Mouse (Mus musculus) intestine, embryonic 15.5 days (tissue): ENCODE results near the gene Arhgap45. TPM values are rescaled to one million over a fixed set of nuclear protein-coding genes. Genes with fewer than 3 reads are reported as not detected.
"Not testable (repeated sequence)": the region's sequence is repeated elsewhere in the genome, so short reads cannot be mapped to it uniquely, and the experiment has no call there.

Experiments
- ATAC-seq: fragments of 200-750 bp; cut with Nextera tagmentation; 2 replicates; pipeline ENCODE4 v1.8.0; 2017; ENCODE audit warnings: moderate TSS enrichment, moderate library complexity
- H3K27ac ChIP-seq: fragments of 300-500 bp; sonication (generic); 2 replicates; pipeline ENCODE4 v1.5.1; 2015; ENCODE audit warnings: mild to moderate bottlenecking, inconsistent platforms
- H3K27me3 ChIP-seq: fragments of 300-500 bp; sonication (generic); replicated peaks from 2 replicates; pipeline ENCODE4 v1.6.1; 2015; ENCODE audit warnings: inconsistent platforms
- H3K36me3 ChIP-seq: fragments of 300-500 bp; sonication (generic); 2 replicates; pipeline ENCODE4 v1.6.1; 2015; ENCODE audit warnings: inconsistent platforms
- H3K4me1 ChIP-seq: fragments of 300-500 bp; sonication (generic); replicated peaks from 2 replicates; pipeline ENCODE4 v1.6.1; 2015; ENCODE audit warnings: inconsistent platforms
- H3K4me2 ChIP-seq: fragments of 300-500 bp; sonication (generic); replicated peaks from 2 replicates; pipeline ENCODE4 v1.6.1; 2015; ENCODE audit warnings: mild to moderate bottlenecking, inconsistent platforms
- H3K4me3 ChIP-seq: fragments of 300-500 bp; sonication (generic); replicated peaks from 2 replicates; pipeline ENCODE4 v1.5.1; 2015; ENCODE audit warnings: inconsistent platforms
- H3K9ac ChIP-seq: fragments of 300-500 bp; sonication (generic); 2 replicates; pipeline ENCODE4 v1.6.1; 2015; ENCODE audit warnings: inconsistent platforms
- H3K9me3 ChIP-seq: fragments of 300-500 bp; sonication (generic); 2 replicates; pipeline ENCODE4 v1.6.1; 2016; ENCODE audit warnings: inconsistent platforms
- WGBS: fragments of 180-500 bp; shearing (Covaris S2); methylation state at CpG from one replicate; pipeline ENCODE4 v1.1.7; 2015; 5-methylcytosine and 5-hydroxymethylcytosine counted together
- polyA plus RNA-seq: library from polyadenylated mRNA; unstranded; fragments of >200 nt; fragmentation: Nextera tagmentation; extraction: Ambion mirVana; gene quantifications from 2 replicates; pipeline ENCODE4 v1.2.1, GENCODE M21; 2015

Gene Arhgap45
- polyA plus RNA-seq, 1 experiment from 2014 or later, result 6.5 TPM

DNA sequence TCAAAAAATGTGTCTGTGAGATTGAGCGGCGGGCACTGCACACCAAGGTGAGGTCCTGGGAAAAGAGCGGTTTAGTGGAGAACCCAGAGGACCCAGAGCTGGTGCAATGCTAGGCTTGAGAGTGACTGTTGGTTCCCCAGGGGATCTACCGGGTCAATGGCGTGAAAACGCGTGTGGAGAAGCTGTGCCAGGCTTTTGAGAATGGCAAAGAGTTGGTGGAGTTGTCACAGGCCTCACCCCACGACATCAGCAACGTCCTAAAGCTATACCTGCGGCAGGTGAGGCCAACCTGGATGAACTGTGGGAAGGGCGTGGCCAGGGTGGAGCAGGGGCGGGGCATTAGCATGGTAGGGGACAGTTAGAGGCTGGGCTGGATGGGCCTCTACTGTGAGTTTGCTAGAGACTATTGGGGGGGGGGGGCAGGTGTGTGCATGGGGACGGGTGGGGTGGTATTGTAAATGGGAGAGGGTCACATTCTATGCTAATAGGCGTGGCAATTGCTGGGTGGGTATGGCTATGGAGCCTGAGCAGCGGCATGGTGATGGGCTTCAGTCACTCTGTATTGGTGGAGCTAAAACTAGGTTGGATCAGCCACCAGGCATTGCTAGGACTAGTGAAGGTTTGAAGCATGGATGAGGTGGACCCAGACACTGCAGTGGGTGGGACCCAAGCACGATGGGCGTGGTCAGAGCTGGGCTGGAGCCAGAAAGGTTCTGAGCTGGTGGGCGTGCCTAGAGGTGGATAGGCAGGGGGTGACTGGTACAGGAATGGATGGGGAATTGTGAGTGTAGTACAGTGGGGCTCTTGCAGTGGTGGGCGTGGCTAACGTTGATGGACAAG lies 11.4 kb downstream of the Arhgap45 start:
- peaks cover 29% of the 10 kb centered on the region for H3K4me1 ChIP-seq
- H3K4me2 ChIP-seq, result no peak overlapping the region
- H3K4me3 ChIP-seq, result no peak overlapping the region
- H3K27me3 ChIP-seq, result no peaks in the 10 kb centered on the region
- no peak overlapping the region for H3K27ac ChIP-seq
- H3K9me3 ChIP-seq, result no peaks in the 10 kb centered on the region
- 68% methylated on average over 20 of the region's 20 CpGs for WGBS
- no peaks in the 10 kb centered on the region for H3K36me3 ChIP-seq
- ATAC-seq, result peak; percentile 50
- no peak overlapping the region for H3K9ac ChIP-seq

DNA sequence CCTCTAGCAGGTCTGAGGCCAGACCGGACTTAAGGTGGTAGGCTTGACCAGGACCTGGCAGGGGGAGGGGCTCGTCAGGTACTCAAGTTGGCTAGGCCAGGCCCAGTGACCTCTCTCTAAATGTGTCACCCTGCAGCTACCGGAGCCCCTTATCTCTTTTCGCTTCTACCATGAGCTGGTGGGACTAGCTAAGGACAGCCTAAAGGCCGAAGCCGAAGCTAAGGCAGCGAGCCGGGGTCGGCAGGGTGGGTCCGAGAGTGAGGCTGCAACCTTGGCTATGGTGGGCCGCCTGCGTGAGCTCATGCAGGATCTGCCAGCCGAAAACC lies 12.0 kb downstream of the Arhgap45 start:
- H3K9ac ChIP-seq, result no peak overlapping the region
- no peaks in the 10 kb centered on the region for H3K9me3 ChIP-seq
- WGBS, result 93% methylated on average over 13 of the region's 13 CpGs
- no peaks in the 10 kb centered on the region for H3K36me3 ChIP-seq
- H3K27ac ChIP-seq, result no peak overlapping the region
- H3K27me3 ChIP-seq, result no peaks in the 10 kb centered on the region
- no peak overlapping the region for H3K4me2 ChIP-seq
- ATAC-seq, result no peak
- H3K4me1 ChIP-seq, result peaks cover 34% of the 10 kb centered on the region
- H3K4me3 ChIP-seq, result no peak overlapping the region

GRCm38 (mm10) chr10:80030191-80030590 lies 13.7 kb downstream of the Arhgap45 start:
- Histone ChIP-seq H3K4me3 (no peak overlapping the region), H3K36me3 (0 out of 2 replicates have a peak, but pooled peaks cover under 1% of the 10 kb centered on the region), H3K9ac (no peak overlapping the region), H3K27ac (no peak overlapping the region), H3K9me3 (no peaks in the 10 kb centered on the region), H3K27me3 (no peaks in the 10 kb centered on the region), H3K4me1 (peaks cover 38% of the 10 kb centered on the region), H3K4me2 (no peak overlapping the region)
- 90% methylated on average over 9 of the region's 9 CpGs for WGBS
- ATAC-seq, result no peak

DNA sequence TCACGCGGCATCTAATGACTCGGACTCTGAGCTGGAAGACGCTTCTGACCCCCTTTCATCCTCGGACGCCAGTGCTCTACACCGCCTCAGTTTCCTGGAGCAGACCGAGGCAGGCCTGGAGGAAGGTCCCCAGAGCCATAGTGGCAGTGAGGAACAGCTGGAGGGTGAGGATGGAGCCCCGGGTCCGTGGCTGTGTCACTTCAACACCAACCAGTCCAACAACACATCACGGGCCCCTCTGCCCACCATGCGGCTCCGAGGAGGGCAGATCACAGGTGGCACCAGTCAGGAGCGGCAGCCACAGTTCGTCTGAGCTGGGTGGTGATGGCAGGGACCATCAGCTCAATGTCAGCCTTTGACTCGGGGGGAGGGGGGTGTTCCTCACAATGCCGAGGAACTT lies 14.3 kb downstream of the Arhgap45 start:
- no peak overlapping the region for H3K4me2 ChIP-seq
- H3K27me3 ChIP-seq, result no peaks in the 10 kb centered on the region
- 83% methylated on average over 17 of the region's 17 CpGs for WGBS
- no peak overlapping the region for H3K4me3 ChIP-seq
- no peak overlapping the region for H3K9ac ChIP-seq
- no peak overlapping the region for H3K27ac ChIP-seq
- H3K4me1 ChIP-seq, result peaks cover 35% of the 10 kb centered on the region
- no peak for ATAC-seq
- 0 out of 2 replicates have a peak, but pooled peaks cover 6% of the 10 kb centered on the region for H3K36me3 ChIP-seq
- no peaks in the 10 kb centered on the region for H3K9me3 ChIP-seq

DNA sequence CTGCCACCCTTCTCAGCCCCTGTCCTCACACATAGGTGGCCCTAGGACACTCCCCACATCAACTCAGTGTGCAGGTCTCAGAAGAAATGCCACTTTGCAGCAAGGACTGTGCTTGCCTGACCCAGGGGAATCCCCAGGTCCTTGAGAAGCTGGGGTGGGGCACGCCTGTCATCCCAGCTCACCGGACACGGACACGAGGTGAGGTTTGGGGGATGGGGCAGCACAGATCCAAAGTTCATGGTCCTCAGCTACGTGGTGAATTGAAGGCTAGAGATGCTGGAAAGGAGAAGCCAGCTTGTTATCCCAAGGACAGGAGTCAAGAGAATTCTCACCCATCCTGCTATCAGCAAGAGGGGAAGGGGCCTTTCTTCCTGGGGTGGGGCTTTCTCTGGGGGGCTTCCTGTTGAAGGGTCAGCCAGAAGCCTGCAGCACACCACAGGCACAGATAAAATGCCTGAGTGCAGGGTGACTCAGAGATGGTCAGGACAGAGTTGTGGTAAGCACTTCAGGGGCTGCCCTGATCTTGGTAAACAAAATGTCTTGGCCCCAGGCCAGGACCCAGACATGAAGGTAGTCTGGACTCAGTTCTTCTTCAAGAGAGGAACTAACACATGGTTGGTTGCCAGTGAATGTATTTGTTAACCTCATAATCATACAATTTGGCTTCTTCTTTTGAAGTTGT lies 16.5 kb downstream of the Arhgap45 start:
- H3K27ac ChIP-seq, result peak overlapping the region; percentile 90
- 0 out of 2 replicates have a peak overlapping the region, but pooled peaks have one; percentile 0 for H3K9ac ChIP-seq
- peak; percentile 65 for ATAC-seq
- H3K27me3 ChIP-seq, result no peaks in the 10 kb centered on the region
- WGBS, result 27% methylated on average over 5 of the region's 5 CpGs
- H3K36me3 ChIP-seq, result peaks cover 27% of the 10 kb centered on the region
- no peak overlapping the region for H3K4me3 ChIP-seq
- peaks cover 36% of the 10 kb centered on the region for H3K4me1 ChIP-seq
- no peaks in the 10 kb centered on the region for H3K9me3 ChIP-seq
- H3K4me2 ChIP-seq, result peak overlapping the region; percentile 25

DNA sequence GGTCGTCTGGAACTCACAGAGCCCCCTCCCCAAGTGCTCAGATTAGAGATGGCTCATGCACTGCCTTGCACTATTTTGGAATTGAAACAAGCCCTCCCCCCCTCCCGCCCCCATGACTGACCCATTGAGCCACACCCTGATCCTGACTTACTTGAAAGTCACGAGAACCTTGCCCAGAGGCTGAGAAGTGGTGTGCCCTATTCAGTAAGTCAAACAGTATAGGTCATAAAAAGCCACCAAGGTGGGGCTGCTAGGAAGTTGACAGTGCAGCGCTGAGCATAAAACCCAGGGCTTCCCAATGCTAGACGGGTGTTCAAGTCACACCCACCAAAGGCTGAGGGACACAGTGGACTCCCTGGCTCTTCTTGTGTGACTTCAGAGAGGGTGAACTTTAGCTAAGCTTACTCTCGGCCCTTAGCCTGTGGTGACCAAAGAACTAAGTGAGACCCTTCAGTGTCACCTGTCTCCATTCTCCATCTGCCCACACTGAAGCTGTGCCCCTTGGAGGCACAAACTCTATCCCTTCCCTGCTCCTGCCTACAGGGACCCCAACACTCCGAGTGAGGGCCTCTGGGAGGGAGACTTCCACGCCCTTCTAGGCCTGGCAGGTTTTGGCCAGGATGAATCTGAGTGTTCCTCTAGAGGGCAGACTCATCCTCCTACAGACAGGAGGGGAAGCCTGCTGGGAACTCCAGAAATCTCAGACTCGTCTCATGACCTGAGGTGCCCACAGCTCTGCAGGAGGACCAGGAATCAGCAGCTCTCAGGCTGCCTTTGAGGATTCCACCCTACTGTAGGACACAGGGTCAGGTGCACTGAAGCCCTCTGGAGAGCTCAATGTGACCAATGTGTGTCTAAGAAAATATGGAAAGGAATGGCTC lies 17.3 kb downstream of the Arhgap45 start:
- peak overlapping the region; percentile 24; the same call in 1 of the 2 replicates for H3K9ac ChIP-seq
- peak overlapping the region; percentile 90 for H3K27ac ChIP-seq
- peaks cover 28% of the 10 kb centered on the region for H3K36me3 ChIP-seq
- H3K27me3 ChIP-seq, result no peaks in the 10 kb centered on the region
- H3K4me1 ChIP-seq, result peaks cover 41% of the 10 kb centered on the region
- peak; percentile 86 for ATAC-seq
- H3K4me3 ChIP-seq, result no peak overlapping the region
- no peaks in the 10 kb centered on the region for H3K9me3 ChIP-seq
- H3K4me2 ChIP-seq, result peak overlapping the region; percentile 25
- 22% methylated on average over 9 of the region's 9 CpGs for WGBS

DNA sequence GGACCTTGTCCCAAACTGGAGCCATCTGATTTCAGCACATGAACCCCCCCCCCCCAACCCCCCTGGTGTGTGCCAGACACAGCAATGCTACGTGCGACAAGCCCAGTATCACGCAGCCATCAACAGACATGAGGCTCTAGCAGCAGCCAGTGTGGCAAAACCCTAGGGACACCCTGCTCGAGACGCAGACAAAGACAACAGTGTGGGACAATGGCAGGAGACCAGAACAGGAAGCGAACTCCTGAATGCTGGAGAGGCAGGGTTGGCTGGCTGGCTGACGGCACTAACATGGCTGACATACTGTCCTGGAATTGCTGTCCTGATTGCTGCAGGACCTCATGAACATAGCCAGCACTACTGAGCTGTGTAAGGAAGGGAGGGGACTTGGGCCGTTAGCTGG lies 18.7 kb downstream of the Arhgap45 start:
- Histone ChIP-seq H3K4me1 (peaks cover 41% of the 10 kb centered on the region), H3K9ac (no peak overlapping the region), H3K27ac (peak overlapping the region; percentile 90), H3K9me3 (no peaks in the 10 kb centered on the region), H3K36me3 (peaks cover 28% of the 10 kb centered on the region), H3K4me2 (no peak overlapping the region), H3K4me3 (no peak overlapping the region), H3K27me3 (no peaks in the 10 kb centered on the region)
- ATAC-seq, result no peak
- 77% methylated on average over 8 of the region's 8 CpGs for WGBS

DNA sequence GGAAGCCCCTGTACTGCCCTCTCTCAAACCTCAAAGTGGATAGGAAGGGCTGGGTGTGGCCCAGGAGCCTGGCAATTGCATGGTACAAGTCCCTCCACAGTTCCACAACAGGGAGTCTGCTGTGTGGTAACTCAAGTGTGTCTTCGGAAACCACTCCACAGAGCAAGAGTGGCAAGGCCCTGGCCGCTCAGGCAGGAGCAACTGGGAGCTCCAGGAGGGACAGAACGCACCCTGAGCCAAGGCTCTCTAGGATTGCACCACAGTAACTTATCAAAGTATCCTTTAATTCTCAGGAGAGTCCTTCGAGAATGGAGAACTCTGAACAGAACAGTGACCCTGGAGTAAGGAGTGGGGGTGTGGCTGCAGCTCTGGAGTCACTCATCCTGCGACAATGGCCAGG lies 19.2 kb downstream of the Arhgap45 start:
- no peak overlapping the region for H3K4me3 ChIP-seq
- no peaks in the 10 kb centered on the region for H3K27me3 ChIP-seq
- no peak for ATAC-seq
- H3K36me3 ChIP-seq, result peaks cover 28% of the 10 kb centered on the region
- H3K4me2 ChIP-seq, result no peak overlapping the region
- H3K4me1 ChIP-seq, result peaks cover 41% of the 10 kb centered on the region
- no peak overlapping the region for H3K27ac ChIP-seq
- WGBS, result 85% methylated on average over 5 of the region's 5 CpGs
- H3K9ac ChIP-seq, result no peak overlapping the region
- H3K9me3 ChIP-seq, result no peaks in the 10 kb centered on the region

GRCm38 (mm10) chr10:80036832-80037231 lies 20.4 kb downstream of the Arhgap45 start:
- WGBS, result 94% methylated on average over 13 of the region's 13 CpGs
- no peaks in the 10 kb centered on the region for H3K27me3 ChIP-seq
- H3K4me3 ChIP-seq, result no peak overlapping the region
- ATAC-seq, result no peak
- peaks cover 28% of the 10 kb centered on the region for H3K36me3 ChIP-seq
- no peak overlapping the region for H3K4me2 ChIP-seq
- H3K9me3 ChIP-seq, result no peaks in the 10 kb centered on the region
- H3K9ac ChIP-seq, result no peak overlapping the region
- peaks cover 41% of the 10 kb centered on the region for H3K4me1 ChIP-seq
- H3K27ac ChIP-seq, result no peak overlapping the region

- Histone ChIP-seq H3K4me1 (peaks cover 17% of the 10 kb centered on the region), H3K27me3 (no peaks in the 10 kb centered on the region), H3K9ac (peak within 1 kb of the TSS; percentile 70), H3K4me2 (peak within 1 kb of the TSS; percentile 73), H3K9me3 (no peaks in the 10 kb centered on the region), H3K36me3 (peaks cover 28% of the 10 kb centered on the region), H3K4me3 (peak within 1 kb of the TSS; percentile 69), H3K27ac (peak within 1 kb of the TSS; percentile 45; the same call in 1 of the 2 replicates)
- ATAC-seq, result peak; percentile 96
- under 1% methylated on average over 40 of the region's 40 CpGs for WGBS
These were observed 23.1 kb downstream of the Arhgap45 start, which contains the start of gene Polr2e for GRCm38 (mm10) chr10:80039559-80039979. Gene Polr2e, minus strand, starts transcription at chr10:80039795.

- Histone ChIP-seq H3K4me1 (peaks cover 11% of the 10 kb centered on the region), H3K36me3 (peaks cover 14% of the 10 kb centered on the region)
- not testable (repeated sequence) for H3K4me2 ChIP-seq, H3K27me3 ChIP-seq, H3K27ac ChIP-seq, H3K4me3 ChIP-seq, H3K9ac ChIP-seq, ATAC-seq, H3K9me3 ChIP-seq
- 87% methylated on average over 8 of the region's 8 CpGs for WGBS
These were observed 25.1 kb downstream of the Arhgap45 start for GRCm38 (mm10) chr10:80041409-80042060.
